Mouse (Mus musculus): Measurements from ENCODE around the gene Dennd1b. TPM values are rescaled to one million over a fixed set of nuclear protein-coding genes. Genes with fewer than 3 reads are reported as not detected.

Dennd1b gene
- polyA plus RNA-seq, 2 experiments, result 0.78 to 2.3 TPM

DNA sequence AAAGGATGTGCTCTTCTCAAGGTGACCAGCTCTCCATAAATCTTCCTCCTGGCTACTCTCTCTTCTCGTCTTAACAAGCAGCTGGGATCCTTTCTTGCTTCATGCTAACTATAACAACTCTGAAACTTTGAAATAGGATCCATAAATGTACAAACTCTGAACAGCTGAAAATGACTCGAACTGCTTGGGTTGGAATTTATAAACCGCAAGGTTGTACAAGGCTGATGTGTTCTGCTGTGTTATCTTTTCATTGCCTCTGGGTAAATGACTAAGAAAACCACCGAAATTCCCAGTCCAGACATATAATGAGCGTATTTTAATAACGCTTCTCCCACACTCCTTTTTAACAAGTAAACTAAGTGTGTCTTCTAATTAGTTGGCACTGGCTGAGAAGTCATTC, 27.1 kb upstream of the Dennd1b start:
- ATAC-seq (ENCODE audit: insufficient read depth), result no peak
- TF ChIP-seq CTCF (IDR thresholded peaks at IDR 0.05; ENCODE audit: low read depth), result no peak
- no peak for TF ChIP-seq EP300 (IDR thresholded peaks at IDR 0.05; ENCODE audit: low read depth)
- H3K4me2 ChIP-seq (ENCODE audit: low read depth), result no peak overlapping the region

DNA sequence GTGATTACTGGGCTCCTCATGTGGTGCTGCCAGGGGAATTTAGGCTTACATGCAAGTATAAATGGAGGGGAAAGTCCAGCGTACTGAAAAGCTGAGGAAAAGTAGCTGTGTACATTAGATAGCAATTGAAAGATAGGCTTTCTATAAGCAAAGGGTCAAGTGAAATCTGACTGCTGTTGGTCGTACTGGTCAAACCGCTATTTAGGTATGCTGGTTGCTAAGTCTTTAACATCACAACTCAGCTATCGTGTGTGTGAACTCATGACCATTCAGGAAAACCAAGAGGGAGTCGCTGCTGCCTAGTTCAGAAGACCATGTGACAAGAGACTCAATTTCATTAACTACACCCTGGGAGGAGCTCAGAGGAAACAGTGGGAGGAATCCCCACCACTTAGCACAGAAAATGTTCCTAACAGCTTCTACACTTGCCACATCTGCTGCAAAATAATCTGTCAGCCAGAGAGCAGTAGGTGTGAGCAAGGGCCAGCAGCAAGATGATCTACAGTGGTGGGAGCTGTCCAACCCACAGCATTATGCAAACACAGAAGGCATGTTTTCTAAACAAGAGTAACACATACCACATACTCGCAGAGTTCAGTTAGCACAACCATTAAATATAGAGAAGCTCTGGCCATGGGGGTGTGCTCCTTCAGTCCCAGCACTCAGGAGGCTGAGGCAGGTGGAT, 25.4 kb upstream of the Dennd1b start:
- no peak overlapping the region for H3K9ac ChIP-seq (replicated peaks)
- TF ChIP-seq EP300 (IDR thresholded peaks at IDR 0.05; ENCODE audit: low read depth), result no peak
- TF ChIP-seq CTCF (IDR thresholded peaks at IDR 0.05; ENCODE audit: low read depth), result no peak
- no peaks in the 10 kb centered on the region for H3K4me1 ChIP-seq (replicated peaks; ENCODE audit: control insufficient read depth in 2 of 2, insufficient read depth in 2 of 2, low read length in 1 of 2)
- no peak overlapping the region for H3K4me2 ChIP-seq (ENCODE audit: low read depth)
- DNase-seq (ENCODE audit: low read depth in 3 of 3, low spot score in 3 of 3), result no peak
- ATAC-seq (ENCODE audit: insufficient read depth), result no peak
- 59% methylated on average over 6 of the region's 6 CpGs for WGBS (ENCODE audit: insufficient replicate concordance)
- H3K36me3 ChIP-seq (replicated peaks; ENCODE audit: control insufficient read depth, insufficient read depth, low read depth), result no peaks in the 10 kb centered on the region
- H3K9me3 ChIP-seq (ENCODE audit: control insufficient read depth, low read length), result no peaks in the 10 kb centered on the region
- no peaks in the 10 kb centered on the region for H3K27me3 ChIP-seq (ENCODE audit: control insufficient read depth, insufficient read depth, low read length)
- H3K4me3 ChIP-seq (ENCODE audit: insufficient read depth in 1 of 2, low read depth in 2 of 2, low read length in 2 of 2), result no peak overlapping the region
- H3K27ac ChIP-seq, result no peak overlapping the region

More for the DNA sequence above, 27.1 kb upstream of the Dennd1b start:
- Histone ChIP-seq H3K36me3 (replicated peaks; ENCODE audit: control insufficient read depth, insufficient read depth, low read depth) (no peaks in the 10 kb centered on the region), H3K27me3 (ENCODE audit: control insufficient read depth, insufficient read depth, low read length) (no peaks in the 10 kb centered on the region), H3K4me3 (ENCODE audit: insufficient read depth in 1 of 2, low read depth in 2 of 2, low read length in 2 of 2) (no peak overlapping the region), H3K4me1 (replicated peaks; ENCODE audit: control insufficient read depth in 2 of 2, insufficient read depth in 2 of 2, low read length in 1 of 2) (no peaks in the 10 kb centered on the region), H3K9ac (replicated peaks) (no peak overlapping the region), H3K9me3 (ENCODE audit: control insufficient read depth, low read length) (no peaks in the 10 kb centered on the region), H3K27ac (no peak overlapping the region)
- 69% methylated on average over 6 of the region's 6 CpGs for WGBS (ENCODE audit: insufficient replicate concordance)
- no peak for DNase-seq (ENCODE audit: low read depth in 3 of 3, low spot score in 3 of 3)

GRCm38 (mm10) chr1:138939579-138940139, 23.6 kb upstream of the Dennd1b start:
- Histone ChIP-seq H3K9ac (replicated peaks) (no peak overlapping the region), H3K4me1 (replicated peaks; ENCODE audit: control insufficient read depth in 2 of 2, insufficient read depth in 2 of 2, low read length in 1 of 2) (no peaks in the 10 kb centered on the region), H3K27ac (no peak overlapping the region), H3K27me3 (ENCODE audit: control insufficient read depth, insufficient read depth, low read length) (no peaks in the 10 kb centered on the region), H3K9me3 (ENCODE audit: control insufficient read depth, low read length) (no peaks in the 10 kb centered on the region), H3K36me3 (replicated peaks; ENCODE audit: control insufficient read depth, insufficient read depth, low read depth) (no peaks in the 10 kb centered on the region), H3K4me2 (ENCODE audit: low read depth) (no peak overlapping the region), H3K4me3 (ENCODE audit: insufficient read depth in 1 of 2, low read depth in 2 of 2, low read length in 2 of 2) (no peak overlapping the region)
- DNase-seq (ENCODE audit: low read depth in 3 of 3, low spot score in 3 of 3) (no peak), ATAC-seq (ENCODE audit: insufficient read depth) (no peak)
- 48% methylated on average over 6 of the region's 6 CpGs for WGBS (ENCODE audit: insufficient replicate concordance)
- TF ChIP-seq EP300 (IDR thresholded peaks at IDR 0.05; ENCODE audit: low read depth), result no peak
- TF ChIP-seq CTCF (IDR thresholded peaks at IDR 0.05; ENCODE audit: low read depth), result no peak

DNA sequence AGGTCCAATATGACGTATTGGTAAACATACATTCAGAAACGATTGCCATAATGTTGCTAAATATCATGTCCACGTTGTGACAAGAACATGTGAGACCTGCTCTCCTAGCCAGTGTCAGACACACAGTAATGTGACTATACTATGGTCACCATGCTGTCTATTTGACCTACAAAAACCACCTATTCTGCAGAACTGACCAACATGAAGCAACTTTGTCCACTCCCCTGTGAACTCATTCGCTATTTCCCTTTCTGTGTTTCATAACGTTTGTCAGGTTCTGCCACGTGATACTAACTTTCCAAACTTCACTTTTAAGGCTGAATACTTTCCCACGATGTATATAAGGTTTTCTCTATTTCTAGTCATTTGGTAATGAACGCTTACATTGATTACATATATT, 22.8 kb upstream of the Dennd1b start:
- ATAC-seq (ENCODE audit: insufficient read depth) (no peak), DNase-seq (ENCODE audit: low read depth in 3 of 3, low spot score in 3 of 3) (no peak)
- Histone ChIP-seq H3K9me3 (ENCODE audit: control insufficient read depth, low read length) (no peaks in the 10 kb centered on the region), H3K4me1 (replicated peaks; ENCODE audit: control insufficient read depth in 2 of 2, insufficient read depth in 2 of 2, low read length in 1 of 2) (no peaks in the 10 kb centered on the region), H3K4me3 (ENCODE audit: insufficient read depth in 1 of 2, low read depth in 2 of 2, low read length in 2 of 2) (no peak overlapping the region), H3K4me2 (ENCODE audit: low read depth) (no peak overlapping the region), H3K27ac (no peak overlapping the region), H3K27me3 (ENCODE audit: control insufficient read depth, insufficient read depth, low read length) (no peaks in the 10 kb centered on the region), H3K36me3 (replicated peaks; ENCODE audit: control insufficient read depth, insufficient read depth, low read depth) (no peaks in the 10 kb centered on the region), H3K9ac (replicated peaks) (no peak overlapping the region)
- TF ChIP-seq CTCF (IDR thresholded peaks at IDR 0.05; ENCODE audit: low read depth) (no peak), EP300 (IDR thresholded peaks at IDR 0.05; ENCODE audit: low read depth) (no peak)
- WGBS (ENCODE audit: insufficient replicate concordance), result 61% methylated on average over 8 of the region's 8 CpGs

DNA sequence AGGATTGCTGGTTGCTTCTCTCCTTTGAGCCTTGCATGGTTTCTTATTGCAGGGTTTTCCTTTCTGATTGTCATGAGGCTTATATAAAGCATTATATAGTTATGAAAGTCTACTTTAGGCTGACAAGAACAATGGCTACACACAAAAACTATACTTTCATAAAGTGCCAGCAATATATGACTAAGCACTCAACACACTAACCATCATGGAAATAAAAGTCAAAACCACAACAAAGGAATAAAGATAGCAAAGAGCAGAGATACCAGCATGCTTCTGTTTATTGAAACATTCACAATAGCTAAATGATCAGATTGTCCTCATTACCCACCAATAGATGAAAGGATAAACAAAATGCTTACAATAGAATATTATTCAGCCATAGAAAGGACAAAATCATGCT, 11.1 kb upstream of the Dennd1b start:
- Histone ChIP-seq H3K4me2 (ENCODE audit: low read depth) (no peak overlapping the region), H3K9ac (replicated peaks) (no peak overlapping the region), H3K4me1 (replicated peaks; ENCODE audit: control insufficient read depth in 2 of 2, insufficient read depth in 2 of 2, low read length in 1 of 2) (no peaks in the 10 kb centered on the region), H3K27me3 (ENCODE audit: control insufficient read depth, insufficient read depth, low read length) (no peaks in the 10 kb centered on the region), H3K4me3 (ENCODE audit: insufficient read depth in 1 of 2, low read depth in 2 of 2, low read length in 2 of 2) (no peak overlapping the region), H3K36me3 (replicated peaks; ENCODE audit: control insufficient read depth, insufficient read depth, low read depth) (no peaks in the 10 kb centered on the region), H3K9me3 (ENCODE audit: control insufficient read depth, low read length) (no peaks in the 10 kb centered on the region), H3K27ac (no peak overlapping the region)
- ATAC-seq (ENCODE audit: insufficient read depth) (no peak), DNase-seq (ENCODE audit: low read depth in 3 of 3, low spot score in 3 of 3) (no peak)
- no peak for TF ChIP-seq CTCF (IDR thresholded peaks at IDR 0.05; ENCODE audit: low read depth)
- TF ChIP-seq EP300 (IDR thresholded peaks at IDR 0.05; ENCODE audit: low read depth), result no peak

Measured in liver, embryonic 14.5 days (tissue).